ENCODE assay signal across 17 mouse cellular contexts in the genomic region with DNA sequence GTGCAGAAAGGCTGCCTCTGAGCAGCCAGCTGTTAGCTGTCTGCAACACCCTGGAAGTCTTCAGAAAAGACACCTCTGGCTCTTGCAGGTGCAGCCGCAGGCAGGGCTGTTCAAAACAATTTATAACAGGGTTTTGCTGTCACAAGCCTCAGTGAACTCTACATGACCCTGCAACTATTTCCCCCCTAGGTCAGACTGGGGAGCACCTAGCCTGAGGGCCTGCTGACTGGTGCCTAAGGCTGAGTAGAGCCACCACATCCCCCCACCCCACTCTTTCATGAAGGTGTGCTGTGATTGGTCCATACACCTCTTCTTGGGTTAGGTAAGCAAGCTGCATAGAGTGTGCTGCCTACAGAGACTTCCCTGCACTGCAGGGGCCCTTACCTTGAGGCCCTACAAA.
DNase-seq lines count a peak whose midpoint lies in the region; ATAC-seq and TF ChIP-seq lines count a peak whose summit lies in the region.
"Had no signal": no experiment of that assay in that cellular context is flagged by ENCODE, and none has a peak within 500 bp of the region (broad histone marks: within the 10 kb centered on the region; RNA-seq: fewer than 3 reads in every experiment).

No protein-coding gene starts in this region.

- no peak overlapping the region for H3K4me3 ChIP-seq in ES-E14 (ENCODE audit: insufficient read depth in 1 of 2, low read depth in 1 of 2, low read length in 2 of 2, poor library complexity in 1 of 2, severe bottlenecking in 1 of 2)
- no peak overlapping the region for H3K4me3 ChIP-seq in thymus, adult 2 months (ENCODE audit: control insufficient read depth, insufficient read depth, low read length)
- H3K4me3 ChIP-seq in hindbrain, embryonic 16.5 days (ENCODE audit: low read length) = no peak overlapping the region
- H3K4me3 ChIP-seq: forebrain, embryonic 10.5 days; liver, embryonic 15.5 days had no signal

- no peaks in the 10 kb centered on the region for H3K27me3 ChIP-seq in thymus, adult 2 months (ENCODE audit: control insufficient read depth, insufficient read depth, low read length)
- no peaks in the 10 kb centered on the region for H3K27me3 ChIP-seq in hindbrain, embryonic 16.5 days (replicated peaks; ENCODE audit: control insufficient read depth, insufficient read depth, low read length)
- H3K27me3 ChIP-seq: liver, embryonic 15.5 days had no signal

- no peak overlapping the region for H3K9ac ChIP-seq in ES-E14 (ENCODE audit: insufficient read depth, low read depth, low read length, poor library complexity, severe bottlenecking)
- no peak overlapping the region for H3K9ac ChIP-seq in hindbrain, embryonic 16.5 days (ENCODE audit: low read depth, low read length)
- H3K9ac ChIP-seq: hindbrain, embryonic 14.5 days; liver, embryonic 15.5 days had no signal

- no peak for TF ChIP-seq POLR2A in thymus, adult 2 months (IDR thresholded peaks at IDR 0.05; ENCODE audit: control insufficient read depth, extremely low read depth, insufficient read depth, low read length, poor library complexity)

- no peaks in the 10 kb centered on the region for H3K9me3 ChIP-seq in ES-E14 (ENCODE audit: control insufficient read depth, insufficient read depth, low read depth, low read length)
- H3K9me3 ChIP-seq in hindbrain, embryonic 16.5 days (ENCODE audit: control insufficient read depth, low read length) = no peaks in the 10 kb centered on the region
- H3K9me3 ChIP-seq: forebrain, embryonic 10.5 days; G1E; liver, embryonic 15.5 days had no signal

- H3K4me2 ChIP-seq in hindbrain, embryonic 16.5 days (ENCODE audit: low read length) = no peak overlapping the region
- H3K4me2 ChIP-seq: hindbrain, embryonic 14.5 days; liver, embryonic 15.5 days had no signal

- in situ Hi-C loops in ES-E14 (cut with MboI; ENCODE audit: low sequenced_read_pairs in 2 of 2, unreplicated experiment in 2 of 2) = no loop called here

- peak; percentile 49 for DNase-seq in ES-E14 (ENCODE audit: low read depth, low spot score)
- DNase-seq in thymus, adult 2 months = peak; percentile 11
- no peak for DNase-seq in right cerebral cortex, postnatal 14 days
- DNase-seq in testis, postnatal 10 days (ENCODE audit: low spot score) = no peak
- no peak for DNase-seq in layer of hippocampus, postnatal 36 days
- DNase-seq: cerebellum, postnatal 14 days; kidney, adult 8-10 months; left cerebral cortex, postnatal 4 days; lung, postnatal 14 days; retina, postnatal 1 day had no signal

- H3K36me3 ChIP-seq in ES-E14 (ENCODE audit: control insufficient read depth, insufficient read depth, low read length, poor library complexity, severe bottlenecking) = no peaks in the 10 kb centered on the region
- no peaks in the 10 kb centered on the region for H3K36me3 ChIP-seq in thymus, adult 2 months (ENCODE audit: control insufficient read depth, insufficient read depth, low read length)
- no peaks in the 10 kb centered on the region for H3K36me3 ChIP-seq in hindbrain, embryonic 16.5 days (ENCODE audit: control insufficient read depth, insufficient read depth, low read length)
- H3K36me3 ChIP-seq: forebrain, embryonic 10.5 days; G1E; liver, embryonic 15.5 days had no signal

- 4% methylated on average over 1 of the region's 1 CpGs for WGBS in thymus, adult 2 months
- 70% methylated on average over 1 of the region's 1 CpGs for WGBS in hindbrain, embryonic 16.5 days

- peaks cover 0 to 4% of the 10 kb centered on the region in 2 experiments; a peak in 1 of 4 replicates for H3K4me1 ChIP-seq in ES-E14 (ENCODE audit: control insufficient read depth in 2 of 2, insufficient read depth in 2 of 2, low read length in 2 of 2, poor library complexity in 1 of 2)
- H3K4me1 ChIP-seq in thymus, adult 2 months (replicated peaks; ENCODE audit: control insufficient read depth, insufficient read depth, low read length) = peaks cover 26% of the 10 kb centered on the region
- no peaks in the 10 kb centered on the region for H3K4me1 ChIP-seq in hindbrain, embryonic 16.5 days (ENCODE audit: control insufficient read depth, insufficient read depth, low read depth, low read length)
- H3K4me1 ChIP-seq: liver, embryonic 15.5 days had no signal

- no peak for TF ChIP-seq CTCF in thymus, adult 2 months (IDR thresholded peaks at IDR 0.05; ENCODE audit: borderline replicate concordance, control insufficient read depth, extremely low read depth, insufficient read depth, low read length, poor library complexity)

- ATAC-seq in CD4-positive, CD25-positive, alpha-beta regulatory T cell, adult 4 months = peak; percentile 41
- ATAC-seq in hematopoietic stem cell, adult 5-6 weeks (replicated peaks in 1 of 2; ENCODE audit: insufficient read depth in 1 of 2, low FRiP score in 2 of 2, low TSS enrichment in 1 of 2, low read depth in 1 of 2, poor library complexity in 2 of 2, severe bottlenecking in 2 of 2) = peak; percentile 23 to 39; a peak in 1 of 4 replicates
- no peak for ATAC-seq in hindbrain, embryonic 16.5 days

- no peak overlapping the region for H3K27ac ChIP-seq in ES-E14 (ENCODE audit: insufficient read depth, low read depth, low read length, poor library complexity, severe bottlenecking)
- H3K27ac ChIP-seq in thymus, adult 2 months (ENCODE audit: control insufficient read depth, insufficient read depth, low read length) = no peak overlapping the region
- H3K27ac ChIP-seq in hindbrain, embryonic 16.5 days (ENCODE audit: low read depth, low read length) = no peak overlapping the region
- H3K27ac ChIP-seq: forebrain, embryonic 10.5 days; hindbrain, embryonic 14.5 days; liver, embryonic 15.5 days had no signal

TF ChIP-seq in ES-E14, 5 proteins besides CTCF, POLR2A, EP300 and RAD21:
- TF ChIP-seq ZNF384 (IDR thresholded peaks at IDR 0.05; ENCODE audit: low read depth, low read length) (no peak), CHD2 (IDR thresholded peaks at IDR 0.05; ENCODE audit: low read depth, low read length) (no peak), HCFC1 (IDR thresholded peaks at IDR 0.05; ENCODE audit: borderline replicate concordance, insufficient read depth, low read length) (no peak), ZC3H11A (IDR thresholded peaks at IDR 0.05; ENCODE audit: borderline replicate concordance, low read depth, low read length) (no peak), MAFK (IDR thresholded peaks at IDR 0.05; ENCODE audit: insufficient read depth, low read depth, low read length) (no peak)

Comparison
In these comparisons a context has a peak if more than half of its experiments do, and no peak if none do; other contexts are left out.
1. DNase-seq: peak in ES-E14 (single experiment) and thymus, adult 2 months (single experiment); none in right cerebral cortex, postnatal 14 days (single experiment), testis, postnatal 10 days (single experiment) and layer of hippocampus, postnatal 36 days (0 of 2).